Mouse (Mus musculus) cortical plate, adult 2 months (tissue): ENCODE results near the gene Cpne5. TPM values are rescaled to one million over a fixed set of nuclear protein-coding genes. Genes with fewer than 3 reads are reported as not detected.
"Not testable (repeated sequence)": the region's sequence is repeated elsewhere in the genome, so short reads cannot be mapped to it uniquely, and the experiment has no call there.

Experiments used
- H3K27ac ChIP-seq: fragments of 200-500 bp; 2 replicates; pipeline ENCODE4 v1.5.1; 2012; ENCODE audit warnings: low read length, control low read depth, inconsistent platforms; ENCODE audit not compliant: insufficient read depth
- H3K4me1 ChIP-seq: fragments of 200-500 bp; 2 replicates; pipeline ENCODE4 v1.6.1; 2011; ENCODE audit warnings: low read length; ENCODE audit not compliant: control insufficient read depth, insufficient read depth
- H3K4me3 ChIP-seq: fragments of 200-500 bp; 2 replicates; pipeline ENCODE4 v1.5.1; 2011; ENCODE audit warnings: mild to moderate bottlenecking, low read length, control low read depth; ENCODE audit not compliant: insufficient read depth
- CTCF ChIP-seq: fragments of 200-500 bp; IDR thresholded peaks from 2 replicates; pipeline ENCODE4 v1.5.1; 2011; ENCODE audit warnings: mild to moderate bottlenecking, control low read depth, low read length; ENCODE audit not compliant: insufficient read depth; ENCODE audit errors: extremely low read depth
- POLR2A ChIP-seq: fragments of 200-500 bp; IDR thresholded peaks from 2 replicates; pipeline ENCODE4 v1.6.1; 2011; ENCODE audit warnings: mild to moderate bottlenecking, low read length, control low read depth; ENCODE audit not compliant: insufficient read depth; ENCODE audit errors: extremely low read depth
- polyA plus RNA-seq: library from polyadenylated mRNA; depleted of rRNA; stranded (reverse); fragments of >200 nt; gene quantifications from 2 replicates; pipeline ENCODE4 v1.2.3, GENCODE M21; 2012; rRNA removed

Cpne5 gene
- polyA plus RNA-seq, 1 experiment: 107 TPM

GRCm38 (mm10) chr17:29123578-29124174 is 114.3 kb downstream of the Cpne5 start:
- Histone ChIP-seq H3K4me1 (no peaks in the 10 kb centered on the region), H3K27ac (no peak overlapping the region), H3K4me3 (no peak overlapping the region)
- TF ChIP-seq CTCF (no peak), POLR2A (no peak)

- H3K4me1 ChIP-seq: no peaks in the 10 kb centered on the region
- H3K4me3 ChIP-seq: no peak overlapping the region
- no peak for TF ChIP-seq CTCF
- no peak for TF ChIP-seq POLR2A
These were observed 115.2 kb downstream of the Cpne5 start for GRCm38 (mm10) chr17:29122817-29123216.

GRCm38 (mm10) chr17:29120666-29121065 is 117.3 kb downstream of the Cpne5 start:
- H3K4me3 ChIP-seq: no peak overlapping the region
- no peak overlapping the region for H3K27ac ChIP-seq
- no peak for TF ChIP-seq POLR2A
- TF ChIP-seq CTCF: no peak
- no peaks in the 10 kb centered on the region for H3K4me1 ChIP-seq

More at GRCm38 (mm10) chr17:29122817-29123216, 115.2 kb downstream of the Cpne5 start:
- no peak overlapping the region for H3K27ac ChIP-seq

DNA sequence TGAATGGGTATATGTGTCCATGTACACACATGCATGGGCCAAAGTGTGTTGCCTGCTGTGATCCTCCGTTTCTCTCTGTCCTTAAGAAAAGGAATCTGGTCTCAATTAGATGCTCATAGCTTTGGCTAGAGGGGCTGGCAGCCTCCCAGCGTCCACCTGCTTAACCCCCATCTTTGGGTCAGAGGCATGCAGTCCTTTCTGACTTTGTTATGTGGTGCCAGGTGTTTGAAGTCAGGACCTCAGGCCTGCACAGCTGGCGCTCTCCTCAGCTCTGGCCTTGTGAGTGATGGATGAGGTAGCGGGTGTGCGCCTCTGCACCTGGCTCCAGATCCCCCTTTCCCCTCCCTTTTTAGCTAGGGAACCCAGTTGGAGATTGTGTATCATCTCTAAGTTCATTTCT is 119.9 kb downstream of the Cpne5 start:
- Histone ChIP-seq H3K4me3 (no peak overlapping the region), H3K4me1 (no peaks in the 10 kb centered on the region), H3K27ac (no peak overlapping the region)
- TF ChIP-seq CTCF: no peak
- TF ChIP-seq POLR2A: no peak

- Histone ChIP-seq H3K27ac (no peak overlapping the region), H3K4me3 (no peak overlapping the region), H3K4me1 (no peaks in the 10 kb centered on the region)
- TF ChIP-seq CTCF: no peak
- no peak for TF ChIP-seq POLR2A
These were observed 120.8 kb downstream of the Cpne5 start for GRCm38 (mm10) chr17:29117006-29117648.

GRCm38 (mm10) chr17:29116023-29116422 is 121.9 kb downstream of the Cpne5 start:
- no peak for TF ChIP-seq POLR2A
- no peak for TF ChIP-seq CTCF
- Histone ChIP-seq H3K4me3 (no peak overlapping the region), H3K27ac (no peak overlapping the region), H3K4me1 (no peaks in the 10 kb centered on the region)

- no peak for TF ChIP-seq CTCF
- no peak for TF ChIP-seq POLR2A
- Histone ChIP-seq H3K4me3 (no peak within 1 kb of the TSS), H3K27ac (no peak within 1 kb of the TSS), H3K4me1 (no peaks in the 10 kb centered on the region)
These were observed 124.2 kb downstream of the Cpne5 start, which contains the start of gene Rab44 for GRCm38 (mm10) chr17:29113591-29114352. TSS of gene Rab44 (plus strand) at chr17:29114145.

DNA sequence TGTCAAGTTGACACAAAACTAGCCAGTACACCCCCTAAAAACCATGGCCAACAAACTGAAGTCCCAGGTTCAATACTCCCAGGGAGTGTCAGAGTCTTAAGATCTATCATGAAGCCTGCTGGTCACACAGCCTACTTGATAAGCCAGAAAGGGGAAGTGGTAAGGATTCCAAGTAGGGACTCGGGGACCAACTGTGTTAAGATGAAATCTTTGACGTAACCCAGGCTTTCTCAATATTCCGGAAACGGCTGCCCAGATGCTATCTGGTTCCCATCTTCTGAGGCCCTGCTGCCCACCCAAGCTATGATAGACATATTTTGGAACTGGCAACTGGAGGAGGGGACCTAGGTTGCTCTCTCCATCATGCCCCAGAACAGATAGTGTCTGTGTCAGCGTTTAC is 126.6 kb downstream of the Cpne5 start:
- no peak for TF ChIP-seq CTCF
- TF ChIP-seq POLR2A: no peak
- no peaks in the 10 kb centered on the region for H3K4me1 ChIP-seq
- H3K27ac ChIP-seq: no peak overlapping the region
- H3K4me3 ChIP-seq: no peak overlapping the region

GRCm38 (mm10) chr17:29110356-29110755 is 127.6 kb downstream of the Cpne5 start:
- not testable (repeated sequence) for H3K4me3 ChIP-seq, H3K27ac ChIP-seq, H3K4me1 ChIP-seq

Other genes with a start within 250 kb of the Cpne5 start
- gene Stk38, start 230.2 kb downstream of the Cpne5 start, polyA plus RNA-seq: 62.0 and 69.6 TPM in 2 replicates
- 107 and 110 TPM in 2 replicates for gene Srsf3, start 205.5 kb downstream of the Cpne5 start, polyA plus RNA-seq
- gene Cdkn1a, start 147.2 kb downstream of the Cpne5 start, polyA plus RNA-seq: 15.5 and 17.7 TPM in 2 replicates
- gene Rab44, start 124.0 kb downstream of the Cpne5 start, polyA plus RNA-seq: 0.13 and 0.19 TPM in 2 replicates
- 22.3 and 23.5 TPM in 2 replicates for gene Ppil1, start 26.0 kb upstream of the Cpne5 start, polyA plus RNA-seq
- gene BC004004, start 30.6 kb upstream of the Cpne5 start, polyA plus RNA-seq: 83.8 and 92.1 TPM in 2 replicates
- 0.36 and 0.67 TPM in 2 replicates for gene Pi16, start 79.5 kb upstream of the Cpne5 start, polyA plus RNA-seq
- 586 and 591 TPM in 2 replicates for gene Mtch1, start 109.8 kb upstream of the Cpne5 start, polyA plus RNA-seq
- 16.8 and 17.0 TPM in 2 replicates for gene Fgd2, start 122.7 kb upstream of the Cpne5 start, polyA plus RNA-seq